Mouse (Mus musculus) erythroblast, adult 5-6 weeks (primary cell): ENCODE measurements around the gene Adam19. TPM values are rescaled to one million over a fixed set of nuclear protein-coding genes. Genes with fewer than 3 reads are reported as not detected.

ENCODE experiments used
- ATAC-seq: replicated peaks from 2 replicates; pipeline ENCODE4 v1.8.0; 2016; ENCODE audit warnings: moderate number of reproducible peaks, mild to moderate bottlenecking, moderate TSS enrichment, inconsistent platforms; ENCODE audit not compliant: poor library complexity, low FRiP score, severe bottlenecking
- total RNA-seq, 2 experiments: library from RNA; stranded (forward) in 1 of 2; stranded (reverse) in 1 of 2; fragments of 150-400 nt in 1 of 2; fragments of 200-764, 138-1000 nt in 1 of 2; gene quantifications; 2 replicates each; pipeline versions ENCODE4 v1.2.3 to v1.2.4; 2015 to 2017; ENCODE audit warnings: low replicate concordance in 2 of 2

The Adam19 gene
- total RNA-seq, 2 experiments from 2014 or later = 4.6 to 6.2 TPM

- no peak for ATAC-seq
Measured at GRCm38 (mm10) chr11:46125835-46126229, 70.0 kb downstream of the Adam19 start.

- no peak for ATAC-seq
Measured at GRCm38 (mm10) chr11:46126317-46126716, 70.5 kb downstream of the Adam19 start.

GRCm38 (mm10) chr11:46126827-46127410 lies 71.1 kb downstream of the Adam19 start:
- no peak for ATAC-seq

GRCm38 (mm10) chr11:46127621-46128547 lies 72.1 kb downstream of the Adam19 start:
- ATAC-seq = 0 out of 2 replicates have a peak, but pooled peaks have one; percentile 26

- peak; percentile 58; the same call in 1 of the 2 replicates for ATAC-seq
Measured at GRCm38 (mm10) chr11:46128548-46128945, 72.8 kb downstream of the Adam19 start.

- ATAC-seq = no peak
Measured at GRCm38 (mm10) chr11:46131022-46131986, 75.5 kb downstream of the Adam19 start.

GRCm38 (mm10) chr11:46134899-46135298 lies 79.1 kb downstream of the Adam19 start:
- ATAC-seq = no peak

- ATAC-seq = no peak
Measured at GRCm38 (mm10) chr11:46143342-46143741, 87.5 kb downstream of the Adam19 start.

- no peak for ATAC-seq
Measured at GRCm38 (mm10) chr11:46145163-46145875, 89.5 kb downstream of the Adam19 start.

- ATAC-seq = no peak
Measured at GRCm38 (mm10) chr11:46146619-46147018, 90.8 kb downstream of the Adam19 start.

- no peak for ATAC-seq
Measured at GRCm38 (mm10) chr11:46156945-46157344, 101.2 kb downstream of the Adam19 start.

- ATAC-seq = no peak
Measured at GRCm38 (mm10) chr11:46157462-46157861, 101.7 kb downstream of the Adam19 start.

GRCm38 (mm10) chr11:46165866-46166585 lies 110.2 kb downstream of the Adam19 start, which contains the start of gene Nipal4:
Gene Nipal4, minus strand, starts transcription at chr11:46166508.
- ATAC-seq = no peak

- no peak for ATAC-seq
Measured at GRCm38 (mm10) chr11:46168506-46168905, 112.7 kb downstream of the Adam19 start.

GRCm38 (mm10) chr11:46169908-46170307 lies 114.1 kb downstream of the Adam19 start:
- ATAC-seq = no peak

- ATAC-seq = no peak
Measured at GRCm38 (mm10) chr11:46172128-46172527, 116.3 kb downstream of the Adam19 start.

- no peak for ATAC-seq
Measured at GRCm38 (mm10) chr11:46176155-46176554, 120.4 kb downstream of the Adam19 start.

GRCm38 (mm10) chr11:46177246-46178043 lies 121.7 kb downstream of the Adam19 start:
- ATAC-seq = no peak
